Mouse (Mus musculus): ENCODE results near the gene Chil1. TPM values are rescaled to one million over a fixed set of nuclear protein-coding genes. Genes with fewer than 3 reads are reported as not detected.

The Chil1 gene
- polyA plus RNA-seq, 1 experiment: 32.9 TPM

- H3K36me3 ChIP-seq (ENCODE audit: control insufficient read depth, insufficient read depth): no peaks in the 10 kb centered on the region
- H3K27me3 ChIP-seq (ENCODE audit: control insufficient read depth, insufficient read depth, insufficient read length): peaks cover 64% of the 10 kb centered on the region
- TF ChIP-seq TCF12 (IDR thresholded peaks at IDR 0.05; ENCODE audit: insufficient read depth, poor library complexity, severe bottlenecking) (no peak), E2F4 (IDR thresholded peaks at IDR 0.05; ENCODE audit: insufficient read depth) (no peak), USF1 (IDR thresholded peaks at IDR 0.05; ENCODE audit: low read depth) (no peak), CEBPB (IDR thresholded peaks at IDR 0.05; ENCODE audit: insufficient read depth, poor library complexity, severe bottlenecking) (no peak), SRF (IDR thresholded peaks at IDR 0.05; ENCODE audit: control insufficient read depth, insufficient read length, low read depth) (no peak), REST (IDR thresholded peaks at IDR 0.05; ENCODE audit: insufficient read depth, insufficient read length) (no peak), MYOD1 (IDR thresholded peaks at IDR 0.05; ENCODE audit: control insufficient read depth in 1 of 3, insufficient read length in 2 of 3, low read depth in 2 of 3) (no peak), MYOG (IDR thresholded peaks at IDR 0.05; ENCODE audit: control insufficient read depth in 1 of 3, insufficient read depth in 1 of 3, insufficient read length in 2 of 3, low read depth in 2 of 3) (no peak), POLR2A (IDR thresholded peaks at IDR 0.05; ENCODE audit: insufficient read length, low read depth) (no peak), MAX (IDR thresholded peaks at IDR 0.05; ENCODE audit: low read depth) (no peak), TCF3 (IDR thresholded peaks at IDR 0.05; ENCODE audit: insufficient read length, low read depth) (no peak), POLR2AphosphoS2 (IDR thresholded peaks at IDR 0.05; ENCODE audit: insufficient read length, low read depth) (no peak)
- H3K79me2 ChIP-seq (ENCODE audit: control insufficient read depth, insufficient read depth): no peaks in the 10 kb centered on the region
- H3K4me3 ChIP-seq: no peak overlapping the region
- no peak overlapping the region for H3K4me2 ChIP-seq (ENCODE audit: low read depth)
- no peak overlapping the region for H3ac ChIP-seq (ENCODE audit: control insufficient read depth, insufficient read length)
These were observed 8.9 kb upstream of the Chil1 start for GRCm38 (mm10) chr1:134173081-134173480.

- H3K36me3 ChIP-seq (ENCODE audit: control insufficient read depth, insufficient read depth): no peaks in the 10 kb centered on the region
- H3K79me2 ChIP-seq (ENCODE audit: control insufficient read depth, insufficient read depth): no peaks in the 10 kb centered on the region
- no peak overlapping the region for H3K4me2 ChIP-seq (ENCODE audit: low read depth)
- TF ChIP-seq MAX (IDR thresholded peaks at IDR 0.05; ENCODE audit: low read depth): no peak
- TF ChIP-seq POLR2A (IDR thresholded peaks at IDR 0.05; ENCODE audit: insufficient read length, low read depth): no peak
- TF ChIP-seq POLR2AphosphoS2 (IDR thresholded peaks at IDR 0.05; ENCODE audit: insufficient read length, low read depth): no peak
- no peak for TF ChIP-seq SRF (IDR thresholded peaks at IDR 0.05; ENCODE audit: control insufficient read depth, insufficient read length, low read depth)
- no peak for TF ChIP-seq E2F4 (IDR thresholded peaks at IDR 0.05; ENCODE audit: insufficient read depth)
- TF ChIP-seq TCF3 (IDR thresholded peaks at IDR 0.05; ENCODE audit: insufficient read length, low read depth): no peak
- TF ChIP-seq TCF12 (IDR thresholded peaks at IDR 0.05; ENCODE audit: insufficient read depth, poor library complexity, severe bottlenecking): no peak
- no peak for TF ChIP-seq MYOD1 (IDR thresholded peaks at IDR 0.05; ENCODE audit: control insufficient read depth in 1 of 3, insufficient read length in 2 of 3, low read depth in 2 of 3)
- no peak for TF ChIP-seq USF1 (IDR thresholded peaks at IDR 0.05; ENCODE audit: low read depth)
- no peak for TF ChIP-seq CEBPB (IDR thresholded peaks at IDR 0.05; ENCODE audit: insufficient read depth, poor library complexity, severe bottlenecking)
- TF ChIP-seq MYOG (IDR thresholded peaks at IDR 0.05; ENCODE audit: control insufficient read depth in 1 of 3, insufficient read depth in 1 of 3, insufficient read length in 2 of 3, low read depth in 2 of 3): no peak
- no peak for TF ChIP-seq REST (IDR thresholded peaks at IDR 0.05; ENCODE audit: insufficient read depth, insufficient read length)
- no peak overlapping the region for H3K4me3 ChIP-seq
- peaks cover 48% of the 10 kb centered on the region for H3K27me3 ChIP-seq (ENCODE audit: control insufficient read depth, insufficient read depth, insufficient read length)
- H3ac ChIP-seq (ENCODE audit: control insufficient read depth, insufficient read length): no peak overlapping the region
These were observed 4.0 kb upstream of the Chil1 start for GRCm38 (mm10) chr1:134177976-134178375.

GRCm38 (mm10) chr1:134184089-134184488 lies 2.1 kb downstream of the Chil1 start:
- Histone ChIP-seq H3K4me3 (no peak overlapping the region), H3K4me2 (ENCODE audit: low read depth) (no peak overlapping the region), H3K79me2 (ENCODE audit: control insufficient read depth, insufficient read depth) (no peaks in the 10 kb centered on the region), H3K36me3 (ENCODE audit: control insufficient read depth, insufficient read depth) (no peaks in the 10 kb centered on the region), H3ac (ENCODE audit: control insufficient read depth, insufficient read length) (no peak overlapping the region), H3K27me3 (ENCODE audit: control insufficient read depth, insufficient read depth, insufficient read length) (peaks cover 38% of the 10 kb centered on the region)
- TF ChIP-seq TCF3 (IDR thresholded peaks at IDR 0.05; ENCODE audit: insufficient read length, low read depth) (no peak), MYOG (IDR thresholded peaks at IDR 0.05; ENCODE audit: control insufficient read depth in 1 of 3, insufficient read depth in 1 of 3, insufficient read length in 2 of 3, low read depth in 2 of 3) (no peak), POLR2A (IDR thresholded peaks at IDR 0.05; ENCODE audit: insufficient read length, low read depth) (no peak), MYOD1 (IDR thresholded peaks at IDR 0.05; ENCODE audit: control insufficient read depth in 1 of 3, insufficient read length in 2 of 3, low read depth in 2 of 3) (no peak), SRF (IDR thresholded peaks at IDR 0.05; ENCODE audit: control insufficient read depth, insufficient read length, low read depth) (no peak), REST (IDR thresholded peaks at IDR 0.05; ENCODE audit: insufficient read depth, insufficient read length) (no peak), TCF12 (IDR thresholded peaks at IDR 0.05; ENCODE audit: insufficient read depth, poor library complexity, severe bottlenecking) (no peak), USF1 (IDR thresholded peaks at IDR 0.05; ENCODE audit: low read depth) (no peak), MAX (IDR thresholded peaks at IDR 0.05; ENCODE audit: low read depth) (no peak), POLR2AphosphoS2 (IDR thresholded peaks at IDR 0.05; ENCODE audit: insufficient read length, low read depth) (no peak), CEBPB (IDR thresholded peaks at IDR 0.05; ENCODE audit: insufficient read depth, poor library complexity, severe bottlenecking) (no peak), E2F4 (IDR thresholded peaks at IDR 0.05; ENCODE audit: insufficient read depth) (no peak)

GRCm38 (mm10) chr1:134188217-134188616 lies 6.2 kb downstream of the Chil1 start:
- TF ChIP-seq CEBPB (IDR thresholded peaks at IDR 0.05; ENCODE audit: insufficient read depth, poor library complexity, severe bottlenecking) (no peak), MYOD1 (IDR thresholded peaks at IDR 0.05; ENCODE audit: control insufficient read depth in 1 of 3, insufficient read length in 2 of 3, low read depth in 2 of 3) (peak in 2 of 3 experiments; percentile 21 to 41), E2F4 (IDR thresholded peaks at IDR 0.05; ENCODE audit: insufficient read depth) (no peak), TCF12 (IDR thresholded peaks at IDR 0.05; ENCODE audit: insufficient read depth, poor library complexity, severe bottlenecking) (no peak), MYOG (IDR thresholded peaks at IDR 0.05; ENCODE audit: control insufficient read depth in 1 of 3, insufficient read depth in 1 of 3, insufficient read length in 2 of 3, low read depth in 2 of 3) (peak in 1 of 3 experiments; percentile 22), SRF (IDR thresholded peaks at IDR 0.05; ENCODE audit: control insufficient read depth, insufficient read length, low read depth) (no peak), POLR2A (IDR thresholded peaks at IDR 0.05; ENCODE audit: insufficient read length, low read depth) (no peak), TCF3 (IDR thresholded peaks at IDR 0.05; ENCODE audit: insufficient read length, low read depth) (no peak), MAX (IDR thresholded peaks at IDR 0.05; ENCODE audit: low read depth) (no peak), USF1 (IDR thresholded peaks at IDR 0.05; ENCODE audit: low read depth) (no peak), REST (IDR thresholded peaks at IDR 0.05; ENCODE audit: insufficient read depth, insufficient read length) (no peak)
- Histone ChIP-seq H3K36me3 (ENCODE audit: control insufficient read depth, insufficient read depth) (no peaks in the 10 kb centered on the region), H3K79me2 (ENCODE audit: control insufficient read depth, insufficient read depth) (no peaks in the 10 kb centered on the region), H3K4me2 (ENCODE audit: low read depth) (no peak overlapping the region), H3K4me3 (no peak overlapping the region), H3ac (ENCODE audit: control insufficient read depth, insufficient read length) (no peak overlapping the region), H3K27me3 (ENCODE audit: control insufficient read depth, insufficient read depth, insufficient read length) (peaks cover 22% of the 10 kb centered on the region)

Measured in myocyte (in vitro differentiated cells).